8 mouse cellular contexts compared by ENCODE assay signal in the genomic region with DNA sequence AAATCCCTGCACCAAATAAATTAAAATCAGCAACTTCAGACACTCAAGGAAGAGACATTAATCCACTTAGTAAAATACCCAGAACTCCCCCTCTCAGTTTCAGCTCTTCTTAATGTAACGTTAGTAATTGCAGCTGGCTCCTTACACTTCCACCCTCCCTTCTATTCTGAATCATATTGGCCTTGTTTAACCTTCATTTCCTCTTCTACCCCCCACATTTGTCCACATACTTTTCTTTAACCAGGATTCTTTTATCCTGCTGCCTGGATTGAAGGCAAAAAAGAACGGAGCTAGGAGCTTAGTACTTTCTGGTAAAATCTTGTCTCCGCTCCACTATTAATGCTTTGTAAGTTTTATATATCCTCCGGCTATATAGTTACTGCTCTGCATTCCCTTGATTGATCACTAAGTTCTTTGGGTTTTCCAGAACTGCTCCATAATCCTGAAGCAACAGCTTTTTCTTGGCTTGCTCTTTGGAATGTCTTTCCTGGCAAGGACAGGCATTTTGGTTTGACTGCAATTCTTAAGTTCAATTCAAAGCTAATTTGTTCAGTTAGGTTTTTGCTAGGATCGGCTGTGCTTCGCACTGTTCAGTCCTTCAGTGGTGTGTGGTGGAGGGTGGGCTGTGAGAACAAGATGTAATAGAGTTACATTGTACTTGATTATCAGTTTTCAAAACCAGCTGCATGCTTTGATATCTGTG.
DNase-seq lines count a peak whose midpoint lies in the region; ATAC-seq and TF ChIP-seq lines count a peak whose summit lies in the region.
"Had no signal": no experiment of that assay in that cellular context is flagged by ENCODE, and none has a peak within 500 bp of the region (broad histone marks: within the 10 kb centered on the region; RNA-seq: fewer than 3 reads in every experiment).

No protein-coding gene starts in this region.

- DNase-seq in kidney, adult 11 months = no peak
- DNase-seq in skeletal muscle tissue, adult 2 months (ENCODE audit: low read depth, low spot score) = peak; percentile 21
- DNase-seq in cerebellum, adult 9-11 months = no peak
- no peak for DNase-seq in hindbrain, embryonic 11.5 days (ENCODE audit: low spot score)
- DNase-seq: cerebellum, adult 8-10 months had no signal

- H3K27me3 ChIP-seq in kidney, embryonic 14.5 days (ENCODE audit: control insufficient read depth, insufficient read depth, low read length) = no peaks in the 10 kb centered on the region
- H3K27me3 ChIP-seq in intestine, embryonic 16.5 days (replicated peaks; ENCODE audit: control insufficient read depth, insufficient read depth, low read length) = no peaks in the 10 kb centered on the region
- H3K27me3 ChIP-seq in hindbrain, embryonic 11.5 days (ENCODE audit: control insufficient read depth, insufficient read depth, low read length) = no peaks in the 10 kb centered on the region

- H3K4me1 ChIP-seq in kidney, embryonic 14.5 days (ENCODE audit: control insufficient read depth, insufficient read depth, low read length) = peaks cover 17% of the 10 kb centered on the region
- peaks cover 3% of the 10 kb centered on the region for H3K4me1 ChIP-seq in cortical plate, adult 2 months (ENCODE audit: control insufficient read depth, insufficient read depth, low read length)
- H3K4me1 ChIP-seq in intestine, embryonic 16.5 days (ENCODE audit: control insufficient read depth, insufficient read depth, low read length) = peaks cover 10% of the 10 kb centered on the region
- no peaks in the 10 kb centered on the region for H3K4me1 ChIP-seq in hindbrain, embryonic 11.5 days (replicated peaks; ENCODE audit: control insufficient read depth, insufficient read depth, low read length)

- no peak overlapping the region for H3K9ac ChIP-seq in kidney, embryonic 14.5 days (ENCODE audit: low read depth, low read length)
- no peak overlapping the region for H3K9ac ChIP-seq in intestine, embryonic 16.5 days (ENCODE audit: low read depth, low read length)
- no peak overlapping the region for H3K9ac ChIP-seq in hindbrain, embryonic 11.5 days (ENCODE audit: low read depth, low read length)

- H3K27ac ChIP-seq in kidney, embryonic 14.5 days (ENCODE audit: low read depth, low read length) = peak overlapping the region; percentile 78
- 0 out of 2 replicates have a peak overlapping the region, but pooled peaks have one; percentile 37 for H3K27ac ChIP-seq in cortical plate, adult 2 months (ENCODE audit: insufficient read depth, low read length)
- H3K27ac ChIP-seq in intestine, embryonic 16.5 days (ENCODE audit: low read length) = peak overlapping the region; percentile 65
- H3K27ac ChIP-seq in hindbrain, embryonic 11.5 days (ENCODE audit: low read depth, low read length) = no peak overlapping the region

- no peaks in the 10 kb centered on the region for H3K36me3 ChIP-seq in kidney, embryonic 14.5 days (ENCODE audit: control insufficient read depth, insufficient read depth, low read length)
- no peaks in the 10 kb centered on the region for H3K36me3 ChIP-seq in intestine, embryonic 16.5 days (ENCODE audit: control insufficient read depth, insufficient read depth, low read length)
- H3K36me3 ChIP-seq in hindbrain, embryonic 11.5 days (ENCODE audit: control insufficient read depth, insufficient read depth, low read length) = no peaks in the 10 kb centered on the region

- no peak overlapping the region for H3K4me3 ChIP-seq in kidney, embryonic 14.5 days (ENCODE audit: low read length)
- H3K4me3 ChIP-seq in cortical plate, adult 2 months (ENCODE audit: insufficient read depth, low read length) = no peak overlapping the region
- no peak overlapping the region for H3K4me3 ChIP-seq in intestine, embryonic 16.5 days (ENCODE audit: low read length)
- no peak overlapping the region for H3K4me3 ChIP-seq in hindbrain, embryonic 11.5 days (ENCODE audit: low read depth, low read length)

- no peak for TF ChIP-seq POLR2A in cortical plate, adult 2 months (IDR thresholded peaks at IDR 0.05; ENCODE audit: extremely low read depth, insufficient read depth, low read length)

- 47% methylated on average over 6 of the region's 6 CpGs for WGBS in kidney, embryonic 14.5 days
- WGBS in intestine, embryonic 16.5 days = 47% methylated on average over 6 of the region's 6 CpGs
- 77% methylated on average over 6 of the region's 6 CpGs for WGBS in hindbrain, embryonic 11.5 days

- TF ChIP-seq CTCF in cortical plate, adult 2 months (IDR thresholded peaks at IDR 0.05; ENCODE audit: extremely low read depth, insufficient read depth, low read length) = no peak

- peak; percentile 50; the same call in 1 of the 2 replicates for ATAC-seq in kidney, embryonic 14.5 days (ENCODE audit: low FRiP score, low TSS enrichment)
- ATAC-seq in intestine, embryonic 16.5 days = peak; percentile 63
- no peak for ATAC-seq in hindbrain, embryonic 11.5 days (ENCODE audit: low FRiP score)

- peak overlapping the region; percentile 34; the same call in 1 of the 2 replicates for H3K4me2 ChIP-seq in kidney, embryonic 14.5 days (replicated peaks; ENCODE audit: low read depth, low read length)
- no peak overlapping the region for H3K4me2 ChIP-seq in intestine, embryonic 16.5 days (ENCODE audit: low read depth, low read length)
- H3K4me2 ChIP-seq in hindbrain, embryonic 11.5 days (replicated peaks; ENCODE audit: low read depth, low read length) = no peak overlapping the region

- H3K9me3 ChIP-seq in kidney, embryonic 14.5 days (ENCODE audit: control insufficient read depth, low read length) = no peaks in the 10 kb centered on the region
- H3K9me3 ChIP-seq in intestine, embryonic 16.5 days (ENCODE audit: control insufficient read depth, low read length) = no peaks in the 10 kb centered on the region
- no peaks in the 10 kb centered on the region for H3K9me3 ChIP-seq in hindbrain, embryonic 11.5 days (ENCODE audit: control insufficient read depth, low read length)
